Mouse (Mus musculus) heart, embryonic 13.5 days (tissue): ENCODE data around the gene Sufu. TPM values are rescaled to one million over a fixed set of nuclear protein-coding genes. Genes with fewer than 3 reads are reported as not detected.
A peak's percentile ranks its signal among the peaks of the same experiment; 100 is the strongest.

ENCODE experiments used
- ATAC-seq: fragments of 200-750 bp; cut with Nextera tagmentation; 2 replicates; pipeline ENCODE4 v1.8.0; 2017; ENCODE audit warnings: moderate TSS enrichment; ENCODE audit not compliant: insufficient number of reproducible peaks, low FRiP score, low TSS enrichment; ENCODE audit errors: extremely low read depth
- H3K27ac ChIP-seq: fragments of 300-500 bp; sonication (generic); replicated peaks from 2 replicates; pipeline ENCODE4 v1.5.1; 2015; ENCODE audit warnings: moderate library complexity, mild to moderate bottlenecking, inconsistent platforms
- H3K27me3 ChIP-seq: fragments of 300-500 bp; sonication (generic); replicated peaks from 2 replicates; pipeline ENCODE4 v1.6.1; 2015; ENCODE audit warnings: mild to moderate bottlenecking, inconsistent platforms
- H3K36me3 ChIP-seq: fragments of 300-500 bp; sonication (generic); 2 replicates; pipeline ENCODE4 v1.6.1; 2015; ENCODE audit warnings: mild to moderate bottlenecking, inconsistent platforms
- H3K4me1 ChIP-seq: fragments of 300-500 bp; sonication (generic); 2 replicates; pipeline ENCODE4 v1.6.1; 2015; ENCODE audit warnings: inconsistent platforms
- H3K4me2 ChIP-seq: fragments of 300-500 bp; sonication (generic); 2 replicates; pipeline ENCODE4 v1.6.1; 2015; ENCODE audit warnings: inconsistent platforms, mild to moderate bottlenecking, moderate library complexity
- H3K4me3 ChIP-seq: fragments of 300-500 bp; sonication (generic); 2 replicates; pipeline ENCODE4 v1.5.1; 2015; ENCODE audit warnings: moderate library complexity, mild to moderate bottlenecking, inconsistent platforms
- H3K9ac ChIP-seq: fragments of 300-500 bp; sonication (generic); 2 replicates; pipeline ENCODE4 v1.6.1; 2015; ENCODE audit warnings: inconsistent platforms, mild to moderate bottlenecking, moderate library complexity
- H3K9me3 ChIP-seq: fragments of 300-500 bp; sonication (generic); 2 replicates; pipeline ENCODE4 v1.6.1; 2016; ENCODE audit warnings: inconsistent platforms
- WGBS: fragments of 180-500 bp; shearing (Covaris S2); methylation state at CpG from one replicate; pipeline ENCODE4 v1.1.7; 2015; ENCODE audit warnings: mixed read lengths; 5-methylcytosine and 5-hydroxymethylcytosine counted together
- polyA plus RNA-seq: library from polyadenylated mRNA; unstranded; fragments of >200 nt; fragmentation: Nextera tagmentation; extraction: Ambion mirVana; gene quantifications from 2 replicates; pipeline ENCODE4 v1.2.1, GENCODE M21; 2015

Sufu gene
- polyA plus RNA-seq, 1 experiment from 2014 or later, result 18.4 TPM

DNA sequence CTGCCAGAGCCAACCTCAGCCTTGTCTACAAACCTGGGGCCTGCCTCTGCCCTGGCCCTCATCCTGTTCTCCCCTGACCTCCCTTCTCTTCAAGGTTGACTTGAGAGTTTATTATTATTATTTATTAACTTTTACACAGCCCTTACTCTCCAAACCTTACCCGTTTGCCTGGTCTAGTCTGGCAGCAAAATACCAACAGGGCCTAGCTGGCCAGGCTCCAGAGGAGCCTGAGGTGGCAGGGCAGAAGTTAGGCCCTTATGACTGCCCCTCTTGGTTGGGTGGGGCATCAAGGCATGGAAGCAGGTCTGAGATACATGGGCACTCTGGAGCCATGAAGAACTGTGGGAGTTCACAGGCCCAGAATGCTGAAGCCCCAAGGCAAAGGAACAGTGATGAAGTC, 111.1 kb downstream of the Sufu start:
- peaks cover 87% of the 10 kb centered on the region for H3K4me1 ChIP-seq
- no peaks in the 10 kb centered on the region for H3K27me3 ChIP-seq
- no peak for ATAC-seq
- WGBS, result 75% methylated on average over 1 of the region's 1 CpGs
- H3K9me3 ChIP-seq, result no peaks in the 10 kb centered on the region
- H3K4me2 ChIP-seq, result no peak overlapping the region
- H3K36me3 ChIP-seq, result peaks cover 71% of the 10 kb centered on the region
- H3K4me3 ChIP-seq, result no peak overlapping the region
- peak overlapping the region; percentile 24; the same call in 1 of the 2 replicates for H3K27ac ChIP-seq
- peak overlapping the region; percentile 99 for H3K9ac ChIP-seq

GRCm38 (mm10) chr19:46508738-46509137, 112.0 kb downstream of the Sufu start:
- H3K27ac ChIP-seq, result no peak overlapping the region
- H3K9ac ChIP-seq, result peak overlapping the region; percentile 99
- peaks cover 81% of the 10 kb centered on the region for H3K36me3 ChIP-seq
- WGBS, result 67% methylated on average over 3 of the region's 3 CpGs
- no peaks in the 10 kb centered on the region for H3K9me3 ChIP-seq
- H3K27me3 ChIP-seq, result no peaks in the 10 kb centered on the region
- peak overlapping the region; percentile 8; the same call in 1 of the 2 replicates for H3K4me2 ChIP-seq
- H3K4me1 ChIP-seq, result peaks cover 87% of the 10 kb centered on the region
- ATAC-seq, result no peak
- H3K4me3 ChIP-seq, result no peak overlapping the region

DNA sequence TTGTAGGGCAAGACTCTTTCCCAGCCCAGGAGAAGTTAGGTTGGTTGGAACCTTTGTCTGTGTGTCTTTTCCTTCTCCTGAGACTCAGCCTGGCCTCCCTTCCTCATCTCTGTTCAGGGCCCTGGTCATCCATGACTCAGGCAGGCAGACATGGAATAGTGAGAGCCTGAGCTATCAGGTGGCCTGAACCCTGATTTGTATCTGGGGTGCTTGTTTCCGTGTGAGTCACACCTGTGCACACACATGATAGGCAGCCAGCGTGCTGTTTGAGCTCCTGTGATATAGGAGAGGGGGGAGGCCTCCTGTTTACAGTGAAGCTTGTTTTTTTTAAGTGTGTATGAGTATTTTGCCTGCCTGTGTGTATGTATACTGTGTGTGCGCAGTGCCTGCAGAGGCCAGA, 112.5 kb downstream of the Sufu start:
- no peaks in the 10 kb centered on the region for H3K9me3 ChIP-seq
- H3K27ac ChIP-seq, result no peak overlapping the region
- peak overlapping the region; percentile 99; the same call in 1 of the 2 replicates for H3K9ac ChIP-seq
- no peak for ATAC-seq
- peaks cover 85% of the 10 kb centered on the region for H3K36me3 ChIP-seq
- H3K4me3 ChIP-seq, result no peak overlapping the region
- 70% methylated on average over 3 of the region's 3 CpGs for WGBS
- H3K4me1 ChIP-seq, result peaks cover 85% of the 10 kb centered on the region
- peak overlapping the region; percentile 8; the same call in 1 of the 2 replicates for H3K4me2 ChIP-seq
- H3K27me3 ChIP-seq, result no peaks in the 10 kb centered on the region

DNA sequence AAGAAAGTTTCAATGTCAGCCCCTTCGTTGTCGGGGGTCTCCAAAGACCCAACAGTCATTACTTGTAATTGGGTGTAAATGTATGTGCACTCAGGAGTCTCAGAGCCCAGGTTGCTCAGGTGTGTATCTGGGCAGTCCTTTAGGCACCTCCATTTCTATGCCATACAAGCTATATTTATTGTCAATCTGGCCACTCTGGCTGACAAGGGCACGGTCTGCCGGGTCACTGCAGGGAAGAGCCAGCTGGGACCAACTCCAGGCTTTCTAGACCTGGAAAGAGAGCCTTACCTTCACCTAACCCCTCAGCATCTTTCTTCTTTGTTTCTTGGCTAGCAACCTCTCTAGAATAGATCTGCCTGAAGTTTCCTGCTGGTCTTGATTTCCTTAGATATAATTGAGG, 113.0 kb downstream of the Sufu start:
- Histone ChIP-seq H3K9me3 (no peaks in the 10 kb centered on the region), H3K4me3 (no peak overlapping the region), H3K27ac (peak overlapping the region; percentile 70), H3K27me3 (no peaks in the 10 kb centered on the region), H3K4me1 (peaks cover 79% of the 10 kb centered on the region), H3K9ac (peak overlapping the region; percentile 99), H3K4me2 (peak overlapping the region; percentile 16), H3K36me3 (peaks cover 91% of the 10 kb centered on the region)
- ATAC-seq, result no peak
- 80% methylated on average over 4 of the region's 4 CpGs for WGBS

- ATAC-seq, result no peak
Measured at GRCm38 (mm10) chr19:46510401-46510800, 113.7 kb downstream of the Sufu start.

DNA sequence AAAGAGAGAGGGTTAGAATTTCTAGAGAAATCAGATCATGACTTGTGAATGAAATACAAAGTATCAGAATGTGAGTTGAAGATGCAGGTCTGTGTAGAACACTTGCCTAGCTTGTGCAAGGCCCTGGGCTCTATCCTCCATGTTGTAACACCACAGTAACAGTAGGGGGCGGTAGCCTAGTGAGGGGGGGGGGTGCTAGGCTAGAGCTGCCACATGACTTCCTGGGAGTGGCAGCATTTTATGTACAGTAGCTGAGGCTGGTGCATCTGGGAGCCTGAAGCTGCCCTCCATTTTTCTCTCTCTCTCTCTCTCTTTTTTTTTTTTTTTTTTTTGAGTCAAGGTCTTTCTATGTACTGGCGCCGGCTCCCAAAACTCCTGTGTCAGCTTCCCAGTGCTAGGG, 114.1 kb downstream of the Sufu start:
- Histone ChIP-seq H3K4me1 (peaks cover 68% of the 10 kb centered on the region), H3K9ac (no peak overlapping the region), H3K4me3 (no peak overlapping the region), H3K9me3 (no peaks in the 10 kb centered on the region), H3K27ac (peak overlapping the region; percentile 70), H3K4me2 (0 out of 2 replicates have a peak overlapping the region, but pooled peaks have one; percentile 16), H3K27me3 (no peaks in the 10 kb centered on the region), H3K36me3 (peaks cover 93% of the 10 kb centered on the region)
- 53% methylated on average over 3 of the region's 3 CpGs for WGBS
- ATAC-seq, result no peak

More at GRCm38 (mm10) chr19:46510401-46510800, 113.7 kb downstream of the Sufu start:
- H3K4me2 ChIP-seq, result peak overlapping the region; percentile 16; the same call in 1 of the 2 replicates
- H3K4me3 ChIP-seq, result no peak overlapping the region
- no peaks in the 10 kb centered on the region for H3K27me3 ChIP-seq
- 43% methylated on average over 5 of the region's 5 CpGs for WGBS
- H3K36me3 ChIP-seq, result peaks cover 93% of the 10 kb centered on the region
- H3K9ac ChIP-seq, result peak overlapping the region; percentile 99
- H3K4me1 ChIP-seq, result peaks cover 73% of the 10 kb centered on the region
- no peaks in the 10 kb centered on the region for H3K9me3 ChIP-seq
- peak overlapping the region; percentile 70 for H3K27ac ChIP-seq

DNA sequence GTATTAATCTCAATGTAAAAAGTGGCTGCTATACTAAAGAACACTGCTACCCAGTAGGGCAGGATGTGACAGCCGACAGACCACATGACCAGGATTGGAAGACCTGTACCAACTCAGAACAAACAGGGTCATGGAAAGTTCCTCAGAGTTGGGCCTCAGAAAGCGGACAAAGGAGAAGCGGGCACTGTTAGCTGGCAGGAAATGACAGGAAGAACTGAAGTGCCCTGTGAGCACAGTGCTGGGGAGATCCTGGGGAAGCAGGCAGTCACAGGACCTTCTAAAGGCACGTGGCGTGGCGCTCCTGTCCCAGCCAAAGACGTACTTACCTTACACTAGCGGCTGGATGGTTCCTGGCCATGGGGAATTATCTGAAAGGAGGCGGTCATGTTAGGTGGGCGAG, 114.6 kb downstream of the Sufu start:
- WGBS, result 80% methylated on average over 10 of the region's 10 CpGs
- no peak overlapping the region for H3K4me3 ChIP-seq
- peaks cover 64% of the 10 kb centered on the region for H3K4me1 ChIP-seq
- H3K27ac ChIP-seq, result peak overlapping the region; percentile 70
- ATAC-seq, result no peak
- H3K27me3 ChIP-seq, result no peaks in the 10 kb centered on the region
- H3K4me2 ChIP-seq, result no peak overlapping the region
- peaks cover 93% of the 10 kb centered on the region for H3K36me3 ChIP-seq
- H3K9me3 ChIP-seq, result no peaks in the 10 kb centered on the region
- H3K9ac ChIP-seq, result 0 out of 2 replicates have a peak overlapping the region, but pooled peaks have one; percentile 28

- no peak overlapping the region for H3K4me3 ChIP-seq
- H3K36me3 ChIP-seq, result peaks cover 76% of the 10 kb centered on the region
- H3K4me1 ChIP-seq, result peaks cover 57% of the 10 kb centered on the region
- H3K4me2 ChIP-seq, result no peak overlapping the region
- WGBS, result 74% methylated on average over 12 of the region's 12 CpGs
- H3K27ac ChIP-seq, result no peak overlapping the region
- H3K9me3 ChIP-seq, result no peaks in the 10 kb centered on the region
- ATAC-seq, result no peak
- H3K9ac ChIP-seq, result no peak overlapping the region
- H3K27me3 ChIP-seq, result no peaks in the 10 kb centered on the region
Measured at GRCm38 (mm10) chr19:46514387-46514786, 117.7 kb downstream of the Sufu start.

GRCm38 (mm10) chr19:46515287-46515821, 118.7 kb downstream of the Sufu start:
- no peak for ATAC-seq
- peaks cover 67% of the 10 kb centered on the region for H3K36me3 ChIP-seq
- peaks cover 54% of the 10 kb centered on the region for H3K4me1 ChIP-seq
- H3K27ac ChIP-seq, result no peak overlapping the region
- no peaks in the 10 kb centered on the region for H3K27me3 ChIP-seq
- WGBS, result 85% methylated on average over 24 of the region's 24 CpGs
- no peak overlapping the region for H3K4me3 ChIP-seq
- no peak overlapping the region for H3K9ac ChIP-seq
- H3K4me2 ChIP-seq, result no peak overlapping the region
- H3K9me3 ChIP-seq, result no peaks in the 10 kb centered on the region

- Histone ChIP-seq H3K9ac (no peak overlapping the region), H3K4me1 (peaks cover 45% of the 10 kb centered on the region), H3K36me3 (peaks cover 57% of the 10 kb centered on the region), H3K9me3 (no peaks in the 10 kb centered on the region), H3K27ac (peak overlapping the region; percentile 55; the same call in 1 of the 2 replicates), H3K4me2 (no peak overlapping the region), H3K4me3 (no peak overlapping the region), H3K27me3 (no peaks in the 10 kb centered on the region)
- ATAC-seq, result no peak
- WGBS, result 57% methylated on average over 3 of the region's 3 CpGs
Measured at GRCm38 (mm10) chr19:46516667-46517528, 120.2 kb downstream of the Sufu start.

DNA sequence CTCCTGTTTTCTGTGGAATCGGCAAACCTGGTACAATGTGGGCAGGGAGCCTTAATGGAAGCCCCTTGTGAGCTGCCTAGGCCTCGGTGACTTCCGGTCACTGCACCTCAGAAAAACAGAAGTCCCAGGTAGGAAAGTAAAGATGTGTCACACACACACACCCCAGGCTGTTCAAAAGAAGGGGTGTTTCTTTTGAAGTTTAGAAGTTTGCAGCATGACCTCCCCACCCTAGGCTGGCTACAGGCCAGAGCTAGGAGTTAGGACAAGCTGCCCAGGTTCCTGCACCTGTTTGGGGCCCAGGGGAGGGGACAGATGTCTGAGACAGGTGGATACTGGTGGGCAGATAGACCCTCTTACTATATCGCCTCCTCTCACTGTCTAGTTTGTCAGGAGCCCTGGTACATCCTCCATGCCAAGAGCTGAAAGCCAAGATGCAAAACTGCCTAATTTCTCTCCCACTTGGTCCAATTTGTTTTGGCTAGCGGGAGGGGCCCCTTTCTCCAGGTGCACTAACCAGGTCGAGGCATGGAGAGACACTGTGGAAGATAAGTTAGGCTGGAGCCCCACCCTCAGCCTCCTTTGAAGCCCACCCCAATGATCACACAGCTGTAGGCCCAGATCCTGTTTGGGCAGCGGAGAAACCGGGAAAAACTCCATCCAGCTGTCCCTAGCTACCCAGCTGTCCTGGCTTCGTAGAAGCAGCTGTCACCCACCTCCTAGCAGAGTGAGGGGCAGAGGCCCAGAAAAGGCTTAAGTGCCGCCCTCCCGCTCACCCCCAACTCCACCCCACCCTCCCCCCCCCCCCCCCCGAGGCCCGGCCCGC, 121.0 kb downstream of the Sufu start:
- H3K27ac ChIP-seq, result peak overlapping the region; percentile 55
- H3K9ac ChIP-seq, result peak overlapping the region; percentile 78
- ATAC-seq, result no peak
- H3K9me3 ChIP-seq, result no peaks in the 10 kb centered on the region
- peak overlapping the region; percentile 34 for H3K4me3 ChIP-seq
- peaks cover 49% of the 10 kb centered on the region for H3K36me3 ChIP-seq
- peak overlapping the region; percentile 67 for H3K4me2 ChIP-seq
- H3K27me3 ChIP-seq, result no peaks in the 10 kb centered on the region
- H3K4me1 ChIP-seq, result peaks cover 46% of the 10 kb centered on the region
- 31% methylated on average over 12 of the region's 14 CpGs for WGBS
